Mouse (Mus musculus) limb, embryonic 15.5 days (tissue): Measurements from ENCODE around the gene Tsen54. TPM values are rescaled to one million over a fixed set of nuclear protein-coding genes. Genes with fewer than 3 reads are reported as not detected.
A peak's percentile ranks its signal among the peaks of the same experiment; 100 is the strongest.
"Not testable (repeated sequence)": the region's sequence is repeated elsewhere in the genome, so short reads cannot be mapped to it uniquely, and the experiment has no call there.

ENCODE experiments used
- ATAC-seq: fragments of 200-750 bp; cut with Nextera tagmentation; 2 replicates; pipeline ENCODE4 v1.8.0; 2017; ENCODE audit warnings: low read depth, moderate TSS enrichment; ENCODE audit not compliant: insufficient number of reproducible peaks, low FRiP score, low TSS enrichment
- H3K27ac ChIP-seq: fragments of 300-500 bp; sonication (generic); 2 replicates; pipeline ENCODE4 v1.5.1; 2015; ENCODE audit warnings: moderate library complexity, mild to moderate bottlenecking, inconsistent platforms
- H3K27me3 ChIP-seq: fragments of 300-500 bp; sonication (generic); 2 replicates; pipeline ENCODE4 v1.6.1; 2015; ENCODE audit warnings: inconsistent platforms
- H3K36me3 ChIP-seq: fragments of 300-500 bp; sonication (generic); 2 replicates; pipeline ENCODE4 v1.6.1; 2015; ENCODE audit warnings: inconsistent platforms
- H3K4me1 ChIP-seq: fragments of 300-500 bp; sonication (generic); 2 replicates; pipeline ENCODE4 v1.6.1; 2015; ENCODE audit warnings: inconsistent platforms
- H3K4me2 ChIP-seq: fragments of 300-500 bp; sonication (generic); 2 replicates; pipeline ENCODE4 v1.6.1; 2015; ENCODE audit warnings: mild to moderate bottlenecking, inconsistent platforms
- H3K4me3 ChIP-seq: fragments of 300-500 bp; sonication (generic); 2 replicates; pipeline ENCODE4 v1.5.1; 2015; ENCODE audit warnings: mild to moderate bottlenecking, inconsistent platforms
- H3K9ac ChIP-seq: fragments of 300-500 bp; sonication (generic); 2 replicates; pipeline ENCODE4 v1.6.1; 2015; ENCODE audit warnings: inconsistent platforms
- H3K9me3 ChIP-seq: fragments of 300-500 bp; sonication (generic); 2 replicates; pipeline ENCODE4 v1.6.1; 2016; ENCODE audit warnings: inconsistent platforms
- WGBS: fragments of 180-500 bp; shearing (Covaris S2); methylation state at CpG from one replicate; pipeline ENCODE4 v1.1.7; 2015; 5-methylcytosine and 5-hydroxymethylcytosine counted together
- microRNA-seq: library from miRNA; unstranded; fragments of <30 nt; microRNA quantifications from one replicate; pipeline ENCODE4, GENCODE M21; 2016
- polyA plus RNA-seq: library from polyadenylated mRNA; unstranded; fragments of >200 nt; fragmentation: Nextera tagmentation; extraction: Ambion mirVana; gene quantifications from 2 replicates; pipeline ENCODE4 v1.2.1, GENCODE M21; 2015

The Tsen54 gene
- polyA plus RNA-seq, 1 experiment from 2014 or later, result 31.3 TPM

- WGBS, result 99% methylated on average over 2 of the region's 2 CpGs
- Histone ChIP-seq H3K36me3 (peaks cover 18% of the 10 kb centered on the region), H3K9ac (no peak overlapping the region), H3K9me3 (no peaks in the 10 kb centered on the region), H3K27me3 (no peaks in the 10 kb centered on the region), H3K4me1 (peaks cover 15% of the 10 kb centered on the region), H3K4me3 (no peak overlapping the region), H3K27ac (no peak overlapping the region), H3K4me2 (no peak overlapping the region)
- no peak for ATAC-seq
Measured at GRCm38 (mm10) chr11:115845819-115846218, 31.3 kb downstream of the Tsen54 start.

- WGBS, result 80% methylated on average over 6 of the region's 6 CpGs
- Histone ChIP-seq H3K4me3 (no peak overlapping the region), H3K27me3 (peaks cover 34% of the 10 kb centered on the region), H3K9me3 (no peaks in the 10 kb centered on the region), H3K9ac (no peak overlapping the region), H3K4me2 (no peak overlapping the region), H3K27ac (no peak overlapping the region), H3K36me3 (peaks cover 10% of the 10 kb centered on the region), H3K4me1 (peaks cover 15% of the 10 kb centered on the region)
- ATAC-seq, result no peak
Measured at GRCm38 (mm10) chr11:115854674-115855073, 40.1 kb downstream of the Tsen54 start.

GRCm38 (mm10) chr11:115857146-115857545 lies 42.6 kb downstream of the Tsen54 start:
- not testable (repeated sequence) for H3K9me3 ChIP-seq, ATAC-seq
- WGBS, result 87% methylated on average over 4 of the region's 4 CpGs

GRCm38 (mm10) chr11:115857936-115858335 lies 43.4 kb downstream of the Tsen54 start:
- Histone ChIP-seq H3K36me3 (no peaks in the 10 kb centered on the region), H3K27ac (no peak overlapping the region), H3K9me3 (no peaks in the 10 kb centered on the region), H3K4me2 (no peak overlapping the region), H3K9ac (no peak overlapping the region), H3K4me3 (no peak overlapping the region), H3K27me3 (peaks cover 64% of the 10 kb centered on the region), H3K4me1 (peaks cover 20% of the 10 kb centered on the region)
- no peak for ATAC-seq
- WGBS, result 67% methylated on average over 13 of the region's 13 CpGs

More at GRCm38 (mm10) chr11:115857146-115857545, 42.6 kb downstream of the Tsen54 start:
- H3K36me3 ChIP-seq, H3K27ac ChIP-seq, H3K4me3 ChIP-seq, H3K4me2 ChIP-seq, H3K9ac ChIP-seq: not testable (repeated sequence)
- peaks cover 59% of the 10 kb centered on the region for H3K27me3 ChIP-seq
- peaks cover 20% of the 10 kb centered on the region for H3K4me1 ChIP-seq

- Histone ChIP-seq H3K36me3 (no peaks in the 10 kb centered on the region), H3K4me1 (peaks cover 22% of the 10 kb centered on the region), H3K9ac (peak within 1 kb of the TSS; percentile 14; the same call in 1 of the 2 replicates), H3K4me2 (peak within 1 kb of the TSS; percentile 76), H3K4me3 (peak within 1 kb of the TSS; percentile 39), H3K9me3 (no peaks in the 10 kb centered on the region), H3K27ac (no peak within 1 kb of the TSS), H3K27me3 (peaks cover 64% of the 10 kb centered on the region)
- WGBS, result 11% methylated on average over 27 of the region's 27 CpGs
- ATAC-seq, result no peak
Measured at GRCm38 (mm10) chr11:115858354-115858753, 43.8 kb downstream of the Tsen54 start, which contains the start of gene Myo15b. TSS of gene Myo15b (plus strand) at chr11:115858406.

GRCm38 (mm10) chr11:115859143-115859945 lies 44.8 kb downstream of the Tsen54 start:
- Histone ChIP-seq H3K9me3 (no peaks in the 10 kb centered on the region), H3K4me2 (peak overlapping the region; percentile 76), H3K9ac (peak overlapping the region; percentile 14; the same call in 1 of the 2 replicates), H3K4me1 (peaks cover 22% of the 10 kb centered on the region), H3K27ac (no peak overlapping the region), H3K27me3 (peaks cover 64% of the 10 kb centered on the region), H3K36me3 (no peaks in the 10 kb centered on the region), H3K4me3 (peak overlapping the region; percentile 39)
- peak; percentile 69 for ATAC-seq
- WGBS, result 2% methylated on average over 75 of the region's 75 CpGs

GRCm38 (mm10) chr11:115863895-115864294 lies 49.4 kb downstream of the Tsen54 start:
- no peaks in the 10 kb centered on the region for H3K9me3 ChIP-seq
- H3K27me3 ChIP-seq, result peaks cover 38% of the 10 kb centered on the region
- no peak overlapping the region for H3K4me2 ChIP-seq
- H3K36me3 ChIP-seq, result no peaks in the 10 kb centered on the region
- no peak for ATAC-seq
- no peak overlapping the region for H3K27ac ChIP-seq
- H3K9ac ChIP-seq, result no peak overlapping the region
- H3K4me3 ChIP-seq, result no peak overlapping the region
- 85% methylated on average over 8 of the region's 8 CpGs for WGBS
- H3K4me1 ChIP-seq, result peaks cover 15% of the 10 kb centered on the region

GRCm38 (mm10) chr11:115869393-115869792 lies 54.9 kb downstream of the Tsen54 start:
- no peak for ATAC-seq
- H3K36me3 ChIP-seq, result no peaks in the 10 kb centered on the region
- H3K4me3 ChIP-seq, result no peak overlapping the region
- H3K27ac ChIP-seq, result no peak overlapping the region
- no peaks in the 10 kb centered on the region for H3K9me3 ChIP-seq
- H3K9ac ChIP-seq, result no peak overlapping the region
- no peaks in the 10 kb centered on the region for H3K4me1 ChIP-seq
- 66% methylated on average over 8 of the region's 8 CpGs for WGBS
- H3K27me3 ChIP-seq, result no peaks in the 10 kb centered on the region
- H3K4me2 ChIP-seq, result no peak overlapping the region

- H3K27me3 ChIP-seq, result no peaks in the 10 kb centered on the region
- no peaks in the 10 kb centered on the region for H3K4me1 ChIP-seq
- ATAC-seq, result no peak
- no peaks in the 10 kb centered on the region for H3K9me3 ChIP-seq
- no peak overlapping the region for H3K4me2 ChIP-seq
- no peaks in the 10 kb centered on the region for H3K36me3 ChIP-seq
- H3K9ac ChIP-seq, result no peak overlapping the region
- WGBS, result 67% methylated on average over 4 of the region's 4 CpGs
- H3K27ac ChIP-seq, result no peak overlapping the region
- H3K4me3 ChIP-seq, result no peak overlapping the region
Measured at GRCm38 (mm10) chr11:115872437-115872836, 57.9 kb downstream of the Tsen54 start.

Small RNA genes lying within 50 kb of the gene (microRNA-seq; reads per million reads assigned to microRNA genes)
- not detected for gene Mir5621

Other genes with a start within 250 kb of the Tsen54 start
- 88.2 and 90.9 TPM in 2 replicates for gene Mrps7, start 210.8 kb upstream of the Tsen54 start, polyA plus RNA-seq
- gene Gga3, start 210.7 kb upstream of the Tsen54 start, polyA plus RNA-seq, result 17.5 and 18.0 TPM in 2 replicates
- gene Mif4gd, start 201.8 kb upstream of the Tsen54 start, polyA plus RNA-seq, result 27.6 and 29.1 TPM in 2 replicates
- gene Slc25a19, start 186.4 kb upstream of the Tsen54 start, polyA plus RNA-seq, result 24.0 and 24.7 TPM in 2 replicates
- 87.7 and 93.9 TPM in 2 replicates for gene Grb2, start 106.1 kb upstream of the Tsen54 start, polyA plus RNA-seq
- gene Tmem94, start 49.3 kb upstream of the Tsen54 start, polyA plus RNA-seq, result 23.6 and 28.1 TPM in 2 replicates
- 16.5 and 17.9 TPM in 2 replicates for gene Caskin2, start 1.1 kb upstream of the Tsen54 start, polyA plus RNA-seq
- gene Llgl2, start 9.3 kb downstream of the Tsen54 start, polyA plus RNA-seq, result 22.4 and 23.1 TPM in 2 replicates
- 0.47 TPM in 2 replicates for gene Myo15b, start 43.7 kb downstream of the Tsen54 start, polyA plus RNA-seq
- gene Smim5, start 85.2 kb downstream of the Tsen54 start, polyA plus RNA-seq, result 19.6 and 27.4 TPM in 2 replicates
- gene Smim6, start 97.3 kb downstream of the Tsen54 start, polyA plus RNA-seq, result 1.0 and 1.7 TPM in 2 replicates
- gene Sap30bp, start 118.6 kb downstream of the Tsen54 start, polyA plus RNA-seq, result 31.3 and 36.1 TPM in 2 replicates
- 17.0 and 17.6 TPM in 2 replicates for gene Recql5, start 118.8 kb downstream of the Tsen54 start, polyA plus RNA-seq
- 14.7 and 15.7 TPM in 2 replicates for gene Itgb4, start 160.0 kb downstream of the Tsen54 start, polyA plus RNA-seq
- gene Galk1, start 198.0 kb downstream of the Tsen54 start, polyA plus RNA-seq, result 174 and 194 TPM in 2 replicates
- 1,660 and 1,740 TPM in 2 replicates for gene H3f3b, start 213.2 kb downstream of the Tsen54 start, polyA plus RNA-seq
- gene Unk, start 215.6 kb downstream of the Tsen54 start, polyA plus RNA-seq, result 34.7 and 35.1 TPM in 2 replicates